Mouse (Mus musculus) layer of hippocampus, postnatal 36 days (tissue): ENCODE measurements around the gene Ccdc6. TPM values are rescaled to one million over a fixed set of nuclear protein-coding genes. Genes with fewer than 3 reads are reported as not detected.

ENCODE experiments used
- DNase-seq, 2 experiments: peaks; one replicate each; pipeline ENCODE4 v3.0.0; 2022
- total RNA-seq, 2 experiments: library from RNA; stranded (reverse); gene quantifications; 2 replicates each; pipeline ENCODE4 v1.2.3; 2021

Ccdc6 gene
- total RNA-seq, 2 experiments from 2014 or later: 66.5 to 69.0 TPM

GRCm38 (mm10) chr10:70132714-70133113 is 35.8 kb downstream of the Ccdc6 start:
- DNase-seq: no peak

GRCm38 (mm10) chr10:70133188-70133587 is 36.3 kb downstream of the Ccdc6 start:
- no peak for DNase-seq

GRCm38 (mm10) chr10:70135680-70136079 is 38.8 kb downstream of the Ccdc6 start:
- DNase-seq: no peak

- DNase-seq: no peak
Measured at GRCm38 (mm10) chr10:70137652-70138051, 40.7 kb downstream of the Ccdc6 start.

GRCm38 (mm10) chr10:70138150-70138549 is 41.2 kb downstream of the Ccdc6 start:
- no peak for DNase-seq

- no peak for DNase-seq
Measured at GRCm38 (mm10) chr10:70139368-70139767, 42.4 kb downstream of the Ccdc6 start.

GRCm38 (mm10) chr10:70140414-70140813 is 43.5 kb downstream of the Ccdc6 start:
- DNase-seq: no peak

- no peak for DNase-seq
Measured at GRCm38 (mm10) chr10:70142623-70143022, 45.7 kb downstream of the Ccdc6 start.

GRCm38 (mm10) chr10:70144004-70144557 is 47.2 kb downstream of the Ccdc6 start:
- no peak for DNase-seq

GRCm38 (mm10) chr10:70145873-70146272 is 49.0 kb downstream of the Ccdc6 start:
- no peak for DNase-seq

- no peak for DNase-seq
Measured at GRCm38 (mm10) chr10:70149093-70149492, 52.2 kb downstream of the Ccdc6 start.

- DNase-seq: no peak
Measured at GRCm38 (mm10) chr10:70150301-70150700, 53.4 kb downstream of the Ccdc6 start.

- no peak for DNase-seq
Measured at GRCm38 (mm10) chr10:70151171-70151570, 54.2 kb downstream of the Ccdc6 start.

- DNase-seq: no peak
Measured at GRCm38 (mm10) chr10:70152190-70152743, 55.3 kb downstream of the Ccdc6 start.

GRCm38 (mm10) chr10:70153810-70154209 is 56.9 kb downstream of the Ccdc6 start:
- no peak for DNase-seq

GRCm38 (mm10) chr10:70156431-70157165 is 59.7 kb downstream of the Ccdc6 start:
- no peak for DNase-seq

GRCm38 (mm10) chr10:70159651-70160320 is 62.9 kb downstream of the Ccdc6 start:
- DNase-seq: no peak

GRCm38 (mm10) chr10:70160811-70161210 is 63.9 kb downstream of the Ccdc6 start:
- DNase-seq: no peak

- no peak for DNase-seq
Measured at GRCm38 (mm10) chr10:70161504-70161903, 64.6 kb downstream of the Ccdc6 start.

- DNase-seq: no peak
Measured at GRCm38 (mm10) chr10:70163681-70164080, 66.8 kb downstream of the Ccdc6 start.

- no peak for DNase-seq
Measured at GRCm38 (mm10) chr10:70165877-70166276, 69.0 kb downstream of the Ccdc6 start.

- no peak for DNase-seq
Measured at GRCm38 (mm10) chr10:70166427-70166826, 69.5 kb downstream of the Ccdc6 start.

GRCm38 (mm10) chr10:70167625-70168024 is 70.7 kb downstream of the Ccdc6 start:
- no peak for DNase-seq
